Mouse (Mus musculus): ENCODE data around the gene Cfdp1. TPM values are rescaled to one million over a fixed set of nuclear protein-coding genes. Genes with fewer than 3 reads are reported as not detected.

Gene Cfdp1
- polyA plus RNA-seq, 2 experiments = 129 to 210 TPM

DNA sequence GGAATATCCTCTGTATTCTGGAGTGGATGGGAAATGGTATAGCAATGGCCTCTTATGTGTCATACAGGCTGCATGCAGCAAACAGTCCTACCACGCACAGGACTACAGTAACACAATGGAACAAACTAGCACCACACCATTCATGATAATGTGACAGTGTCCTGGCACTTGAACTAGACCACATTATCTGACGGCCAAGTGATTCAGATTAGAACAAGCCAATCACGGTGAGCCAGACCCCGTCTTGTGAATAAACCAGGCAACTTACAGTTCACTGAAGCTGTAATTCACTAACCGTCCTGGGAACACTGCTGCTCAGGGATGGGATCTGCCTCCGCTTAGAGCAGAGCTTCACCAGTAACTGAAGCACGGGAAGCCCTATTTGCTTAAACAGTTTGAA is 75.3 kb downstream of the Cfdp1 start:
- Histone ChIP-seq H3K9me3 (ENCODE audit: control insufficient read depth, low read length) (no peaks in the 10 kb centered on the region), H3K36me3 (ENCODE audit: control insufficient read depth, insufficient read depth, low read length) (peaks cover 41% of the 10 kb centered on the region), H3K4me2 (replicated peaks; ENCODE audit: low read depth, low read length, severe bottlenecking) (no peak overlapping the region), H3K4me3 (replicated peaks; ENCODE audit: low read length) (no peak overlapping the region), H3K4me1 (ENCODE audit: control insufficient read depth, insufficient read depth, low read length) (no peaks in the 10 kb centered on the region), H3K27ac (replicated peaks; ENCODE audit: low read depth, low read length) (no peak overlapping the region), H3K9ac (ENCODE audit: low read depth, low read length, severe bottlenecking) (no peak overlapping the region), H3K27me3 (ENCODE audit: control insufficient read depth, insufficient read depth, low read length) (no peaks in the 10 kb centered on the region)
- DNase-seq (ENCODE audit: low spot score) (no peak), ATAC-seq (ENCODE audit: low FRiP score, low read depth) (no peak)
- WGBS = 79% methylated on average over 7 of the region's 7 CpGs
- TF ChIP-seq POLR2A (IDR thresholded peaks at IDR 0.05; ENCODE audit: borderline replicate concordance, extremely low read depth, insufficient read depth, insufficient read length) = no peak

DNA sequence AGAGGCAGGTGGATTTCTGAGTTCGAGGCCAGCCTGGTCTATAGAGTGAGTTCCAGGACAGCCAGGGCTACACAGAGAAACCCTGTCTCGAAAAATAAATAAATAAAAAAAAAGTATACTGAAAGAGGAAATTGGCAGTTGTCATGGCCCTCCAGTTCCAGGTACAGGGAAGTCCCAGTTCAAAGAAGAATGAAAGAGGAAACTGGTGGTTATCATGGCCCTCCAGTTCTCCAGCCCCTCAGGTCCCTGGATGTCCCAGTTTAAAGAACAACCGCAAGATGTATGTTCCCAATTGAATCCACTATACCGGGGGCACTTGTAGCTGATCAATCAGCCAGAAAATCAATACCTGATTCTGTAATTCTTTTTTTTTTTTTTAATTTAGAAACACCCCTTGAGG is 77.6 kb downstream of the Cfdp1 start:
- Histone ChIP-seq H3K36me3 (ENCODE audit: control insufficient read depth, insufficient read depth, low read length) (peaks cover 48% of the 10 kb centered on the region), H3K4me1 (ENCODE audit: control insufficient read depth, insufficient read depth, low read length) (no peaks in the 10 kb centered on the region), H3K4me2 (replicated peaks; ENCODE audit: low read depth, low read length, severe bottlenecking) (no peak overlapping the region), H3K9ac (ENCODE audit: low read depth, low read length, severe bottlenecking) (no peak overlapping the region), H3K9me3 (ENCODE audit: control insufficient read depth, low read length) (no peaks in the 10 kb centered on the region), H3K27ac (replicated peaks; ENCODE audit: low read depth, low read length) (no peak overlapping the region), H3K27me3 (ENCODE audit: control insufficient read depth, insufficient read depth, low read length) (no peaks in the 10 kb centered on the region), H3K4me3 (replicated peaks; ENCODE audit: low read length) (no peak overlapping the region)
- ATAC-seq (ENCODE audit: low FRiP score, low read depth) = no peak
- WGBS = 91% methylated on average over 4 of the region's 4 CpGs
- TF ChIP-seq POLR2A (IDR thresholded peaks at IDR 0.05; ENCODE audit: borderline replicate concordance, extremely low read depth, insufficient read depth, insufficient read length) = no peak
- no peak for DNase-seq (ENCODE audit: low spot score)

DNA sequence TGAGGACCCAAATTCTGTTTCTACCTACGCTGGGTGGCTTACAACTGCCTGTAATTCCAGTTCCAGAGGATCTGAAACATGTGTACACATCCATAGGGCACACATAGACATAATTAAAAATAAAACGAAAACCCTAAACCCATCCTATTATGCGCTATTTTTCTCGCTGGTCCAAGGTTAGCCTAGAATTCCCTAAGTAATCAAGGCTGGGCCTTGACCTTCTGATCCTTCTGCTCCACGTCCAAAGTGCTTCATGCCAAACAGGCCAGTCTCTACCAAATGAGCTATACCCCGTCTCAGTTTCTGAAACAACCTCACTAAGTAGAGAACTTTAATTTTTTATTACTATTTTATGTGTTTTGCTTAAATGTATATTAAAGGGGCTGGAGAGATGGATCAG is 78.3 kb downstream of the Cfdp1 start:
- Histone ChIP-seq H3K27ac (replicated peaks; ENCODE audit: low read depth, low read length) (no peak overlapping the region), H3K36me3 (ENCODE audit: control insufficient read depth, insufficient read depth, low read length) (peaks cover 51% of the 10 kb centered on the region), H3K4me1 (ENCODE audit: control insufficient read depth, insufficient read depth, low read length) (no peaks in the 10 kb centered on the region), H3K9ac (ENCODE audit: low read depth, low read length, severe bottlenecking) (no peak overlapping the region), H3K4me3 (replicated peaks; ENCODE audit: low read length) (no peak overlapping the region), H3K27me3 (ENCODE audit: control insufficient read depth, insufficient read depth, low read length) (no peaks in the 10 kb centered on the region), H3K4me2 (replicated peaks; ENCODE audit: low read depth, low read length, severe bottlenecking) (no peak overlapping the region), H3K9me3 (ENCODE audit: control insufficient read depth, low read length) (no peaks in the 10 kb centered on the region)
- DNase-seq (ENCODE audit: low spot score) (no peak), ATAC-seq (ENCODE audit: low FRiP score, low read depth) (no peak)
- WGBS = 92% methylated on average over 6 of the region's 6 CpGs
- TF ChIP-seq POLR2A (IDR thresholded peaks at IDR 0.05; ENCODE audit: borderline replicate concordance, extremely low read depth, insufficient read depth, insufficient read length) = no peak

DNA sequence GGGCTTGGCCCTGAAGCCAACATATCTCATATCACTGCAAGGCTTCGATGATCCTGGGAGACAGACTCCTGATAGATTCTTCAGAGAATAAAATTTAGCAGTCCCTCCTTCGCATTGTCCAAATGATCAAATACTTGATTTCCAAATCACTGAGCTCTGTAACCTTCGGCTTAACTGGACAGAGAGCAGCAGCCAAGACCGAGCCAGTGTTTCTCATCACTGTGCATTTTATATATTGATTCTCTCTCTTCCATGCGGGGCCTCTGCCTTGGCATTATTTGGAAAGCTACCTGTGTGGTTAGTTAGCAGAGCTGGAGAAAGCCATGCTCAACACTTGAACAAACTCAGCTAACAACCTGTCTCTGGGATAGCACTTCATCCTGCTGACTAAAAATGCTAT is 80.6 kb downstream of the Cfdp1 start:
- Histone ChIP-seq H3K4me3 (replicated peaks; ENCODE audit: low read length) (no peak overlapping the region), H3K9me3 (ENCODE audit: control insufficient read depth, low read length) (no peaks in the 10 kb centered on the region), H3K9ac (ENCODE audit: low read depth, low read length, severe bottlenecking) (no peak overlapping the region), H3K4me2 (replicated peaks; ENCODE audit: low read depth, low read length, severe bottlenecking) (no peak overlapping the region), H3K27ac (replicated peaks; ENCODE audit: low read depth, low read length) (no peak overlapping the region), H3K4me1 (ENCODE audit: control insufficient read depth, insufficient read depth, low read length) (peaks cover 7% of the 10 kb centered on the region), H3K36me3 (ENCODE audit: control insufficient read depth, insufficient read depth, low read length) (peaks cover 43% of the 10 kb centered on the region), H3K27me3 (ENCODE audit: control insufficient read depth, insufficient read depth, low read length) (no peaks in the 10 kb centered on the region)
- 98% methylated on average over 5 of the region's 5 CpGs for WGBS
- ATAC-seq (ENCODE audit: low FRiP score, low read depth) (no peak), DNase-seq (ENCODE audit: low spot score) (no peak)
- TF ChIP-seq POLR2A (IDR thresholded peaks at IDR 0.05; ENCODE audit: borderline replicate concordance, extremely low read depth, insufficient read depth, insufficient read length) = no peak

DNA sequence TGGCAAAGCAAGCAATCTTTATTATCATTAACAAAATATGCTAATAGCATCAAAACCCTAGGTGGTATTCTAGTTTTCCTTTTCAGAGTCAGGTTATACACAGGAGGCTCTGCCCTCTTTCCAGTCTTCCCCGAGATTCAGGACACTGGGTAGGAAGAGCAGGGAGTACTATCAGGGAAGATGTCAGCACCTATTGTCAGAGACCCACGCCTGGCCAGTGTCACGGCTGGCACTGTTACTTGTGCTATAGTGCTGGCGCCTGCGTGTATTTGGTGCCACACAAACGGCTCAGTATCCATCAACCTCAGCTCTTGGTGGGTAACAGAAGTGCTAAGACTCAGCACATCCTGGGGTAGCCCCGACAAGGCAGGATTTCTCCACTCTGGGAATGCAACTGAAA is 81.0 kb downstream of the Cfdp1 start:
- no peak overlapping the region for H3K9ac ChIP-seq (ENCODE audit: low read depth, low read length, severe bottlenecking)
- no peak for ATAC-seq (ENCODE audit: low FRiP score, low read depth)
- no peaks in the 10 kb centered on the region for H3K27me3 ChIP-seq (ENCODE audit: control insufficient read depth, insufficient read depth, low read length)
- H3K4me3 ChIP-seq (replicated peaks; ENCODE audit: low read length) = no peak overlapping the region
- no peaks in the 10 kb centered on the region for H3K9me3 ChIP-seq (ENCODE audit: control insufficient read depth, low read length)
- DNase-seq (ENCODE audit: low spot score) = no peak
- H3K27ac ChIP-seq (replicated peaks; ENCODE audit: low read depth, low read length) = no peak overlapping the region
- H3K4me2 ChIP-seq (replicated peaks; ENCODE audit: low read depth, low read length, severe bottlenecking) = no peak overlapping the region
- H3K36me3 ChIP-seq (ENCODE audit: control insufficient read depth, insufficient read depth, low read length) = peaks cover 44% of the 10 kb centered on the region
- TF ChIP-seq POLR2A (IDR thresholded peaks at IDR 0.05; ENCODE audit: borderline replicate concordance, extremely low read depth, insufficient read depth, insufficient read length) = no peak
- 87% methylated on average over 7 of the region's 7 CpGs for WGBS
- H3K4me1 ChIP-seq (ENCODE audit: control insufficient read depth, insufficient read depth, low read length) = peaks cover 7% of the 10 kb centered on the region

DNA sequence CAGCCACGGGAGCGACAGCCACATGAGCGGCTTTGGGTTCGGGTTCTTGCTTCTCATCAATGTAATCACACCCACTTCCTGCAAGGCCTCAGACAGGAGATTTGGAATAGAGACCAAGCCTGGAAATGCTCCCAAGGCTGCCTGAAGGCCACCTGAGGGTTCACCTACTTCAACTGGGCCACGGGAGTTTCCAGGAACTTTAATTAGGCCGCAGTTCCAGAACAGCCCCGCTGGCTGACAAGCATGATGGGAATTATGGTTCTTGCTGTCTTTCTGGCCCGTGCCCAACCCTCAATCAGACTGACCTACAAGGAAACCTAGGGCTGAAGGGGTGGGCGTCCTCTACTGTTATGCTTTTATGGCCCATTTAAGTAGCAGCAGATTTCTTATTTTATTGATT is 82.0 kb downstream of the Cfdp1 start:
- H3K4me2 ChIP-seq (replicated peaks; ENCODE audit: low read depth, low read length, severe bottlenecking) = no peak overlapping the region
- ATAC-seq (ENCODE audit: low FRiP score, low read depth) (no peak), DNase-seq (ENCODE audit: low spot score) (no peak)
- H3K27me3 ChIP-seq (ENCODE audit: control insufficient read depth, insufficient read depth, low read length) = no peaks in the 10 kb centered on the region
- H3K9me3 ChIP-seq (ENCODE audit: control insufficient read depth, low read length) = no peaks in the 10 kb centered on the region
- H3K9ac ChIP-seq (ENCODE audit: low read depth, low read length, severe bottlenecking) = no peak overlapping the region
- no peak for TF ChIP-seq POLR2A (IDR thresholded peaks at IDR 0.05; ENCODE audit: borderline replicate concordance, extremely low read depth, insufficient read depth, insufficient read length)
- H3K36me3 ChIP-seq (ENCODE audit: control insufficient read depth, insufficient read depth, low read length) = peaks cover 44% of the 10 kb centered on the region
- no peak overlapping the region for H3K27ac ChIP-seq (replicated peaks; ENCODE audit: low read depth, low read length)
- H3K4me1 ChIP-seq (ENCODE audit: control insufficient read depth, insufficient read depth, low read length) = peaks cover 7% of the 10 kb centered on the region
- 73% methylated on average over 9 of the region's 9 CpGs for WGBS
- H3K4me3 ChIP-seq (replicated peaks; ENCODE audit: low read length) = no peak overlapping the region

All from limb, embryonic 14.5 days (tissue).